Mouse (Mus musculus): ENCODE data around the gene Habp2.

The Habp2 gene

GRCm38 (mm10) chr19:56294654-56295399 is 7.9 kb downstream of the Habp2 start:
- DNase-seq (ENCODE audit: low spot score in 2 of 2) = peak; percentile 15 to 37

DNA sequence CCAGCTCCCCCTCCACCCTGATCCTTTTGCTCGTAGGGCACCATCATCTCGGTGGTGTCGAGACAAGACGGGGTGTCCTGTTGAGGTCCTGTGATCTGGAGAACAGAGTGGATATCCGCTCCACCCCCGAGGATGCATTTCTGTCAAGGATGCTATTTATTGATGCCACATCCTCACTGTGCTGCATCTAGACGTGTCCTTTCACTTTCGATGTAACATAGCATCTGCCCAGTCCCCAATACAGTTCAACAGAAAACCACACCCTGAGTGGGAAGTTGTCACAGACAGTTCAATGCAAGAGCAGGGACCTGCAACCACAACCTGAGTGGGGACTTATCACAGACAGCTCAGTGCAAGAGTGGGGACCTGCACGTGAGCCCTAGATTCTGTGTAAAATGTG is 9.7 kb downstream of the Habp2 start:
- no peak for DNase-seq (ENCODE audit: low spot score in 2 of 2)

GRCm38 (mm10) chr19:56297264-56297663 is 10.3 kb downstream of the Habp2 start:
- DNase-seq (ENCODE audit: low spot score in 2 of 2) = no peak

GRCm38 (mm10) chr19:56300835-56301234 is 13.9 kb downstream of the Habp2 start:
- no peak for DNase-seq (ENCODE audit: low spot score in 2 of 2)

- DNase-seq (ENCODE audit: low spot score in 2 of 2) = no peak
Observed at GRCm38 (mm10) chr19:56316531-56316930, 29.6 kb downstream of the Habp2 start.

DNA sequence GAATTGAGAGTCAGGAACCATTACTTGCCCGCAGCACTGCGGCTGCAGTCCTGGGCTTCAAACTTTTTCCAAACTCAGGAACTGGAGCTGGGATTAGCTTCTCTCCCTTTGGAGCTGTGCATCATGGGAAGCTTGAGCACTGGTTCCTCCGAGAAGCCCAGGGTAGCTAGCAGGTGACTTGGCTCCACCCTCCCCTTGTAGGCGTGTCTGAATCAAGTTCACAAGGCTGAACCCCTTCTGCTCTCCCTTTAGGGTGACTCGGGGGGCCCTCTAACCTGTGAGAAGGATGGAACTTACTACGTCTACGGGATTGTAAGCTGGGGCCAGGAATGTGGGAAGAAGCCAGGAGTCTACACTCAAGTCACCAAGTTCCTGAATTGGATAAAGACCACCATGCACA is 32.3 kb downstream of the Habp2 start:
- no peak for DNase-seq (ENCODE audit: low spot score in 2 of 2)

DNA sequence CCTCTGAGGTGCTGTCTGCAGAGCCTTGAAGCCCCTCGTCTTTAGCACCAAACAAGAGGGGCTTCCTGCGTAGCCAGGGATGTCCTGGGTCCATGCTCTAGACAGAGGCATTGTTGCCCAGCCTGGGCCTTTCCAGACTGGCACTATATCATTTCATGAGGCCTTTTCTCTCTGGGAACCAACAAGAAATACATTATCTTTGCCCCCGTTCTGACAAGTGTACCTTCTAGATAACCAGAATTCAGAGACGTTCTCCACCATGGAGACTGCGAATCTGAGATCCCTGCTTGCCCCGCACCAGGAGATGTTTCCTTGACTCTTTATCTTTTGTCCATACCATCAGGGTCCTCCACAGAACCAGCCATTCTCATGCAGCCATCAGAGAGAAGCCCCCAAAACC is 32.7 kb downstream of the Habp2 start:
- DNase-seq (ENCODE audit: low spot score in 2 of 2) = no peak

- DNase-seq (ENCODE audit: low spot score in 2 of 2) = peak; percentile 48 to 49
Observed at GRCm38 (mm10) chr19:56320186-56320860, 33.4 kb downstream of the Habp2 start.

- no peak for DNase-seq (ENCODE audit: low spot score in 2 of 2)
Observed at GRCm38 (mm10) chr19:56321303-56321920, 34.5 kb downstream of the Habp2 start.

GRCm38 (mm10) chr19:56325676-56326075 is 38.7 kb downstream of the Habp2 start:
- no peak for DNase-seq (ENCODE audit: low spot score in 2 of 2)

- no peak for DNase-seq (ENCODE audit: low spot score in 2 of 2)
Observed at GRCm38 (mm10) chr19:56326243-56326855, 39.4 kb downstream of the Habp2 start.

GRCm38 (mm10) chr19:56336321-56336720 is 49.4 kb downstream of the Habp2 start:
- DNase-seq (ENCODE audit: low spot score in 2 of 2) = no peak

DNA sequence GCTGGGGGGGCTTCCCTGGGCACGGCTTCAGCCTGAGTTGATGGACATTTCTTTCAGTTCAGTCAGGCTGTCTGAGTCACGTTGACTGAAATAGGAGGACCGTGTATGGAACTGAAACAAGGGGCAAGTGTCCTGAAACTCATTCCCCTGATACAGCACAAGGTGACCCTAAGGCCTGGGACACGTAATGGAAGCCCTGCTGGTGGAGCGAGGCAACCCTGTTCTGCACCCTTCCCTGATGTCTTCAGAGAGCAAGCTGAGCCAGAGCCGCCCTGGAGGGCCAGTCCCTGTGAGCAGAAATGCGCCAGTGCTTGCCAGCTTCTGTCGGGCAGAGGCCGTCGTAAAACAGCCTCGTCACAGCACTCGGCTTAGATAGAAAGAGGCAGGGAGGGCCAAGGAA is 49.9 kb downstream of the Habp2 start:
- no peak for DNase-seq (ENCODE audit: low spot score in 2 of 2)

- DNase-seq (ENCODE audit: low spot score in 2 of 2) = no peak
Observed at GRCm38 (mm10) chr19:56342006-56342405, 55.1 kb downstream of the Habp2 start.

GRCm38 (mm10) chr19:56343869-56344563 is 57.1 kb downstream of the Habp2 start:
- no peak for DNase-seq (ENCODE audit: low spot score in 2 of 2)

- DNase-seq (ENCODE audit: low spot score in 2 of 2) = no peak
Observed at GRCm38 (mm10) chr19:56346016-56346415, 59.1 kb downstream of the Habp2 start.

DNA sequence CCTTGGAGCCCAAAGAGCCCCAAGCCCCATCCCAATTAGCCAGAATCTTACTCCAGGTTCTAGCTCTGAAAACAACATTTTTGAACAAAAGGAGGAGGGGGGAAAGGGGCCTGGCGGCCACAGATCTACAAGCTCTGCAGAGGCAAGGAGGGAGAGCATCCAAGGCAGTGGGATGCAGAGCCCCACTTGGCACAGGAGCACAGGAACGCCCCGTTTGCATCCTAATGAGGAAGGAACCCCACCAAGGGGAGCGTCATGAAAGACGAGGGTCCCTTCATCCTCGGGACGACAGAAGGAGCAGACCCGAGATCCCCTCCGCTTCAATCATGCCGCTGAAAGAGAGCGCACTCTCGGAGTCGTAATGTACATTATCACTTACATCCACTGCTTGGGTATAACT is 59.8 kb downstream of the Habp2 start:
- DNase-seq (ENCODE audit: low spot score in 2 of 2) = no peak

- peak in 1 of 2 experiments; percentile 14 for DNase-seq (ENCODE audit: low spot score in 2 of 2)
Observed at GRCm38 (mm10) chr19:56349295-56349694, 62.4 kb downstream of the Habp2 start.

DNA sequence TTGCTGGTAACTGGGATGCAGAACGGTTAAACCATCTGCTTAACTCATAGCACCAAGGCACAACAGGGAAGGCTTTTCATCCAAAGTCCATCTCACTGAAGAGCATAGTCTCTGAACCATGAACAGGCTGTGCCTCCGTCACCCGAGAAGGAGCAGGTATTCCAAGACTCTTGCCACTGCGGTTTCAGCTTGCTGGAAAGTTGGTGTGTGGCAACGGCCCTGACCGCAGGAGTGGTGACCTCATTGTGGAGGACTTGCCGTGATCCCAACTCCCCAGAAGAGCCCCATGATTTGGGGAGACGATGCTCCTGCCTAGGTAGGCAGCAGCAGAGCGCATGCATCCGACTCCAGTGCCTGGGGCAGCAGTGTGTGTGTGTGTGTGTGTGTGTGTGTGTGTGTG is 66.8 kb downstream of the Habp2 start:
- DNase-seq (ENCODE audit: low spot score in 2 of 2) = no peak

GRCm38 (mm10) chr19:56355201-56355600 is 68.3 kb downstream of the Habp2 start:
- DNase-seq (ENCODE audit: low spot score in 2 of 2) = no peak

DNA sequence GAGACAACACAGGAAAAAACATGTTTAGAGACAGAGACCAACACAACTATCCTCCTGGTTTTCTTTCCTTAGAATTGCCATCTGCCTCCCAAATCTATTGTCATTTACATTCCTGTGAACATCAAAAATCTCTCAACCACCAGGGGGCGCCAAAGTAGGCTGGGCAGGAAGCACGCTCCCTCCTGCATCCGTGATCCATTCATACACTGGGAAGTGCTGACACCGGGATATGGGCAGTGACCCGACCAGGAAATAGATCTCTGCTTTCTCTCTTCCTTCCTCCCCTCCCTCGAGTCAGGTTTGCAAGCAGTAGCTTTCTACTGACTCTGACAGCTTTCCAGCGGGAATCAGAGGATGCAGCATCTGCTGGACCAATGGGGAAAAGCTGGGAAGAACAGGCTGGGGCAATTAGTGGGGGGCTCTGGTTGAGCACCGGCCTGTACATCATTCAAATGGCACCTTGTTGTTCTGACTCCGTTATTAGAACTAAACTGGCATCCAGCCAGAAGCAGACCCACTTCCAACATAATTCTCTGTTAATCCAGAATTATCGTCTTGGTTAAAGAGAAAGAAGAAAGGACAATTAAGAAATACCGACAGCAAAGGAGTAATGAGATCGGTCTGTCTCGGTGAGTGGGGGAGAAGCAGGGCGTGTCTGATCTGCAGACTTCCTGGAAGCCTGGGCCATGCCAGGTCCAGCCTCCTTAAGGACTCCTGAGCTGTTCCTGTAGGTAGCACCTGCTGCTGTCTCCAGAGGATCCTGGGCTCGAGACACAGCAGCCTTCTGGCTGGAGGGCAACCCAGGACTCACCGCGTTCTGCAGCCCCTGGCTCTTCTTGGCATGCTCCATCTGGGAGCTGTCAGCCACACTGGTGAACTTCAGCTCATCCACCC is 69.8 kb downstream of the Habp2 start:
- DNase-seq (ENCODE audit: low spot score in 2 of 2) = peak; percentile 26 to 37
